Mouse (Mus musculus) heart, adult 11 months (tissue): Measurements from ENCODE around the gene Cramp1l.

Source experiments
- DNase-seq: peaks from one replicate; pipeline ENCODE4 v3.0.0; 2022

The Cramp1l gene

GRCm38 (mm10) chr17:25015655-25016291 lies at the start of gene Cramp1l, which contains the start of gene Ift140:
Gene Cramp1l (minus strand): TSS chr17:25015788.
Gene Ift140 (plus strand): TSS chr17:25016085.
- DNase-seq, result peak; percentile 100

GRCm38 (mm10) chr17:25065189-25065588 lies 49.6 kb upstream of the Cramp1l start:
- DNase-seq, result no peak

GRCm38 (mm10) chr17:25064351-25064750 lies 48.8 kb upstream of the Cramp1l start:
- DNase-seq, result peak; percentile 99

- DNase-seq, result peak; percentile 96
Measured at GRCm38 (mm10) chr17:25063872-25064271, 48.3 kb upstream of the Cramp1l start.

- DNase-seq, result no peak
Measured at GRCm38 (mm10) chr17:25063261-25063660, 47.7 kb upstream of the Cramp1l start.

GRCm38 (mm10) chr17:25057041-25057440 lies 41.5 kb upstream of the Cramp1l start:
- DNase-seq, result no peak

- DNase-seq, result no peak
Measured at GRCm38 (mm10) chr17:25053274-25053673, 37.7 kb upstream of the Cramp1l start.

GRCm38 (mm10) chr17:25047143-25047542 lies 31.6 kb upstream of the Cramp1l start:
- DNase-seq, result peak; percentile 93

- peak; percentile 91 for DNase-seq
Measured at GRCm38 (mm10) chr17:25045281-25045680, 29.7 kb upstream of the Cramp1l start.

- DNase-seq, result no peak
Measured at GRCm38 (mm10) chr17:25044879-25045278, 29.3 kb upstream of the Cramp1l start.

- DNase-seq, result no peak
Measured at GRCm38 (mm10) chr17:25036183-25036582, 20.6 kb upstream of the Cramp1l start.

- peak; percentile 99 for DNase-seq
Measured at GRCm38 (mm10) chr17:25016292-25017132, 924 bp upstream of the Cramp1l start.

- peak; percentile 96 for DNase-seq
Measured at GRCm38 (mm10) chr17:25014841-25015570, 582 bp downstream of the Cramp1l start.

- peak; percentile 95 for DNase-seq
Measured at GRCm38 (mm10) chr17:25013606-25014501, 1.7 kb downstream of the Cramp1l start.

- DNase-seq, result no peak
Measured at GRCm38 (mm10) chr17:25007480-25007879, 8.1 kb downstream of the Cramp1l start.

GRCm38 (mm10) chr17:25005102-25005501 lies 10.5 kb downstream of the Cramp1l start:
- DNase-seq, result no peak

GRCm38 (mm10) chr17:24994721-24995120 lies 20.9 kb downstream of the Cramp1l start:
- DNase-seq, result no peak

- no peak for DNase-seq
Measured at GRCm38 (mm10) chr17:24987221-24987620, 28.4 kb downstream of the Cramp1l start.

GRCm38 (mm10) chr17:24960852-24961715 lies 54.5 kb downstream of the Cramp1l start:
- DNase-seq, result no peak

- peak; percentile 100 for DNase-seq
Measured at GRCm38 (mm10) chr17:24960135-24960851, 55.3 kb downstream of the Cramp1l start, which contains the start of gene Jpt2. Gene Jpt2 (minus strand): TSS chr17:24960689.
